Mouse (Mus musculus) ES-E14 (cell line): Measurements from ENCODE around the gene Pitpnc1.

Source experiments
- CHD2 ChIP-seq: IDR thresholded peaks from 2 replicates; pipeline ENCODE4 v1.6.1; 2014; ENCODE audit warnings: mild to moderate bottlenecking, low read depth, low read length, inconsistent platforms
- ZC3H11A ChIP-seq: IDR thresholded peaks from 2 replicates; pipeline ENCODE4 v1.6.1; 2012; ENCODE audit warnings: low read depth, mild to moderate bottlenecking, inconsistent platforms, low read length, borderline replicate concordance
- ZNF384 ChIP-seq: IDR thresholded peaks from 2 replicates; pipeline ENCODE4 v1.6.1; 2012; ENCODE audit warnings: low read depth, low read length, inconsistent platforms

- no peak for TF ChIP-seq ZNF384
- TF ChIP-seq ZC3H11A, result no peak
- TF ChIP-seq CHD2, result no peak
Measured at GRCm38 (mm10) chr11:107341293-107341692, 129.2 kb downstream of the Pitpnc1 start.
